Mouse (Mus musculus): ENCODE results near the gene Sh3gl3. TPM values are rescaled to one million over a fixed set of nuclear protein-coding genes. Genes with fewer than 3 reads are reported as not detected.

Gene Sh3gl3
- total RNA-seq, 1 experiment, result 8.0 TPM

- Histone ChIP-seq H3K36me3 (ENCODE audit: control insufficient read depth, insufficient read depth, low read length, poor library complexity, severe bottlenecking) (no peaks in the 10 kb centered on the region), H3K4me1 (ENCODE audit: control insufficient read depth in 2 of 2, insufficient read depth in 2 of 2, low read length in 2 of 2, poor library complexity in 1 of 2) (peaks cover 10 to 19% of the 10 kb centered on the region in 2 experiments), H3K9ac (ENCODE audit: insufficient read depth, low read depth, low read length, poor library complexity, severe bottlenecking) (no peak overlapping the region), H3K9me3 (ENCODE audit: control insufficient read depth, insufficient read depth, low read depth, low read length) (no peaks in the 10 kb centered on the region), H3K27ac (ENCODE audit: insufficient read depth, low read depth, low read length, poor library complexity, severe bottlenecking) (no peak overlapping the region), H3K4me3 (ENCODE audit: insufficient read depth in 1 of 2, low read depth in 1 of 2, low read length in 2 of 2, poor library complexity in 1 of 2, severe bottlenecking in 1 of 2) (no peak overlapping the region)
- in situ Hi-C loops (cut with MboI; ENCODE audit: low sequenced_read_pairs in 2 of 2, unreplicated experiment in 2 of 2), result no loop called here
- TF ChIP-seq CHD2 (IDR thresholded peaks at IDR 0.05; ENCODE audit: low read depth, low read length), result no peak
- no peak for TF ChIP-seq ZC3H11A (IDR thresholded peaks at IDR 0.05; ENCODE audit: borderline replicate concordance, low read depth, low read length)
- TF ChIP-seq HCFC1 (IDR thresholded peaks at IDR 0.05; ENCODE audit: borderline replicate concordance, insufficient read depth, low read length), result no peak
- no peak for TF ChIP-seq ZNF384 (IDR thresholded peaks at IDR 0.05; ENCODE audit: low read depth, low read length)
- TF ChIP-seq MAFK (IDR thresholded peaks at IDR 0.05; ENCODE audit: insufficient read depth, low read depth, low read length), result no peak
- no peak for DNase-seq (ENCODE audit: low read depth, low spot score)
These were observed 71.1 kb downstream of the Sh3gl3 start for GRCm38 (mm10) chr7:82244701-82245100.

GRCm38 (mm10) chr7:82248953-82249695 is 75.5 kb downstream of the Sh3gl3 start:
- no peaks in the 10 kb centered on the region for H3K9me3 ChIP-seq (ENCODE audit: control insufficient read depth, insufficient read depth, low read depth, low read length)
- in situ Hi-C loops (cut with MboI; ENCODE audit: low sequenced_read_pairs in 2 of 2, unreplicated experiment in 2 of 2), result no loop called here
- no peak for TF ChIP-seq ZNF384 (IDR thresholded peaks at IDR 0.05; ENCODE audit: low read depth, low read length)
- no peak for TF ChIP-seq MAFK (IDR thresholded peaks at IDR 0.05; ENCODE audit: insufficient read depth, low read depth, low read length)
- TF ChIP-seq ZC3H11A (IDR thresholded peaks at IDR 0.05; ENCODE audit: borderline replicate concordance, low read depth, low read length), result no peak
- TF ChIP-seq HCFC1 (IDR thresholded peaks at IDR 0.05; ENCODE audit: borderline replicate concordance, insufficient read depth, low read length), result no peak
- no peak for TF ChIP-seq CHD2 (IDR thresholded peaks at IDR 0.05; ENCODE audit: low read depth, low read length)
- peaks cover 10 to 15% of the 10 kb centered on the region in 2 experiments; a peak in 3 of 4 replicates for H3K4me1 ChIP-seq (ENCODE audit: control insufficient read depth in 2 of 2, insufficient read depth in 2 of 2, low read length in 2 of 2, poor library complexity in 1 of 2)
- H3K27ac ChIP-seq (ENCODE audit: insufficient read depth, low read depth, low read length, poor library complexity, severe bottlenecking), result no peak overlapping the region
- H3K9ac ChIP-seq (ENCODE audit: insufficient read depth, low read depth, low read length, poor library complexity, severe bottlenecking), result 0 out of 2 replicates have a peak overlapping the region, but pooled peaks have one; percentile 43
- no peaks in the 10 kb centered on the region for H3K36me3 ChIP-seq (ENCODE audit: control insufficient read depth, insufficient read depth, low read length, poor library complexity, severe bottlenecking)
- H3K4me3 ChIP-seq (ENCODE audit: insufficient read depth in 1 of 2, low read depth in 1 of 2, low read length in 2 of 2, poor library complexity in 1 of 2, severe bottlenecking in 1 of 2), result no peak overlapping the region
- DNase-seq (ENCODE audit: low read depth, low spot score), result no peak

- Histone ChIP-seq H3K9me3 (ENCODE audit: control insufficient read depth, insufficient read depth, low read depth, low read length) (no peaks in the 10 kb centered on the region), H3K9ac (ENCODE audit: insufficient read depth, low read depth, low read length, poor library complexity, severe bottlenecking) (no peak overlapping the region), H3K36me3 (ENCODE audit: control insufficient read depth, insufficient read depth, low read length, poor library complexity, severe bottlenecking) (no peaks in the 10 kb centered on the region), H3K4me1 (ENCODE audit: control insufficient read depth in 2 of 2, insufficient read depth in 2 of 2, low read length in 2 of 2, poor library complexity in 1 of 2) (peaks cover 2 to 15% of the 10 kb centered on the region in 2 experiments; a peak in 2 of 4 replicates), H3K4me3 (ENCODE audit: insufficient read depth in 1 of 2, low read depth in 1 of 2, low read length in 2 of 2, poor library complexity in 1 of 2, severe bottlenecking in 1 of 2) (no peak overlapping the region), H3K27ac (ENCODE audit: insufficient read depth, low read depth, low read length, poor library complexity, severe bottlenecking) (no peak overlapping the region)
- in situ Hi-C loops (cut with MboI; ENCODE audit: low sequenced_read_pairs in 2 of 2, unreplicated experiment in 2 of 2), result no loop called here
- TF ChIP-seq ZC3H11A (IDR thresholded peaks at IDR 0.05; ENCODE audit: borderline replicate concordance, low read depth, low read length) (no peak), HCFC1 (IDR thresholded peaks at IDR 0.05; ENCODE audit: borderline replicate concordance, insufficient read depth, low read length) (no peak), MAFK (IDR thresholded peaks at IDR 0.05; ENCODE audit: insufficient read depth, low read depth, low read length) (no peak), CHD2 (IDR thresholded peaks at IDR 0.05; ENCODE audit: low read depth, low read length) (no peak), ZNF384 (IDR thresholded peaks at IDR 0.05; ENCODE audit: low read depth, low read length) (no peak)
- DNase-seq (ENCODE audit: low read depth, low spot score), result no peak
These were observed 79.7 kb downstream of the Sh3gl3 start for GRCm38 (mm10) chr7:82253309-82253708.

- no peak for DNase-seq (ENCODE audit: low read depth, low spot score)
- in situ Hi-C loops (cut with MboI; ENCODE audit: low sequenced_read_pairs in 2 of 2, unreplicated experiment in 2 of 2), result no loop called here
These were observed 83.3 kb downstream of the Sh3gl3 start for GRCm38 (mm10) chr7:82256936-82257335.

More at GRCm38 (mm10) chr7:82256936-82257335, 83.3 kb downstream of the Sh3gl3 start:
- no peak overlapping the region for H3K4me3 ChIP-seq (ENCODE audit: insufficient read depth in 1 of 2, low read depth in 1 of 2, low read length in 2 of 2, poor library complexity in 1 of 2, severe bottlenecking in 1 of 2)
- H3K4me1 ChIP-seq (ENCODE audit: control insufficient read depth in 2 of 2, insufficient read depth in 2 of 2, low read length in 2 of 2, poor library complexity in 1 of 2), result peaks cover 0 to 13% of the 10 kb centered on the region in 2 experiments; a peak in 2 of 4 replicates
- no peak overlapping the region for H3K27ac ChIP-seq (ENCODE audit: insufficient read depth, low read depth, low read length, poor library complexity, severe bottlenecking)
- H3K36me3 ChIP-seq (ENCODE audit: control insufficient read depth, insufficient read depth, low read length, poor library complexity, severe bottlenecking), result no peaks in the 10 kb centered on the region
- no peak for TF ChIP-seq ZNF384 (IDR thresholded peaks at IDR 0.05; ENCODE audit: low read depth, low read length)
- TF ChIP-seq ZC3H11A (IDR thresholded peaks at IDR 0.05; ENCODE audit: borderline replicate concordance, low read depth, low read length), result no peak
- no peak for TF ChIP-seq CHD2 (IDR thresholded peaks at IDR 0.05; ENCODE audit: low read depth, low read length)
- TF ChIP-seq MAFK (IDR thresholded peaks at IDR 0.05; ENCODE audit: insufficient read depth, low read depth, low read length), result no peak
- no peak for TF ChIP-seq HCFC1 (IDR thresholded peaks at IDR 0.05; ENCODE audit: borderline replicate concordance, insufficient read depth, low read length)
- no peaks in the 10 kb centered on the region for H3K9me3 ChIP-seq (ENCODE audit: control insufficient read depth, insufficient read depth, low read depth, low read length)
- no peak overlapping the region for H3K9ac ChIP-seq (ENCODE audit: insufficient read depth, low read depth, low read length, poor library complexity, severe bottlenecking)

Data from ES-E14 (cell line).